Mouse (Mus musculus): ENCODE data around the gene Slc15a5.
"Not testable (repeated sequence)": the region's sequence is repeated elsewhere in the genome, so short reads cannot be mapped to it uniquely, and the experiment has no call there.

Gene Slc15a5

DNA sequence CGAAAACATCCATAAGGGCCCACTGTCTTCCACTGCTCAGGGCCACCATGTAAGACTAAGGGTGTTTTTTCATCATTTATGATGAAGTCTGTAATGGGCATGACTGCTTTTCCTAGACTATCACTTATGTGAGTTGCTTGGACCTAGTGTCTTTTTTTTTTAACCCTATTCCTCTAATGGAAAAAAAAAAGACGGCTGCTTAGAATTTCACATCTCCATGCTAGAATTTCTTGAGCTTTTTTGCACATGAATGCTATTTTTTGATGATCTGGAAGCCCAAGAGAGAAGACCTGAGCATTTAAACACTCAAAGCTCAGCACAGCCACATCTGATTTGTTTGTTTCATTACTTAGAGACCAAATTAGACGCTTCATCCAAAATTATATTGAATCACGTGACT is at the start of gene Slc15a5:
Slc15a5 (minus strand) TSS at position 101 of the 400 bp plus-strand sequence.
- no peak for DNase-seq (ENCODE audit: extremely low spot score, low read depth, low spot score)

DNA sequence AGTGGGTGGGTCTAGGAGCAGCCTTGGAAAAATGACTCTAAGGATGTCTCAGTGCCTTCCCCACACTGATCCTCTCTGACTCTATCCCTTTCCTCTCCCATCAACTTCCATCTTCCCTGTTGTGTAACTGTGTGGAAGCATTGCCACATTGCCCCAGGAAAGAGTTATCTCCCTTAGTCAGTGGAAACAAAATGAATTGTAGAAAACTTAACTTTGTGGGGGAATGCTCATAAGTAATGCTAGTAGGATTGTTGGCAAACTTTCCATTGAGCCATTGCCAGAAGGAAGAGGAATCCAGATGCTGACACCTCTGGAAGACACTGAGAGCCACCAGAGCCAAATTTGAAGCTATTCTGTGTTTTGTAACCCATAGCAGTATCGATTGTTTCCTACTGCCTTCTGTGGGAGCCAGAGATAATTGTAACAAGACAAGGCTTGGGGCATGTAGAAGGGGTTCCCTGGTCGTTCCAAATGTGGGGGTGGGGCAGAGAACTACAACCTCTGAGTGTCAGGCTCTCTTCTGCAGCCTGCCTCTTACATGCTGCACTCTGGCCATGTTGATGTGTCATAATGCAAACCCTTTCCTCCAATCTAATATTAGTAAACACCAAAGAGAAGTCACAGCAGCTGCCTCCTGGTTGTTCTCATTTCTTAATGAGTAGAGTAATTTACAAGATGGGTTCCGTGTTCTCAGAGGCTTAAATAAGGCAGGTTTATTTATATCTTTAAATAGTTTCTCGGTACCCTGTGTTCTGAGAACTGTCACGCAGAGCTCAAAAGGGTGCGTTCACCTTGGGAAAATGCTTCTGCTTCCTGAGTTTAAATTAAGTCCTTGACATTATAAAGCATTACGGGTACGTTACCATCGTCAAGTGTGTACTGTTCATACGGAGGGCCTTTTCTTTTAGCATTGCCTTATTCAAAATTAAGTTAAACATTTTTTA is 48.9 kb upstream of the Slc15a5 start:
- no peak for DNase-seq (ENCODE audit: extremely low spot score, low read depth, low spot score)

DNA sequence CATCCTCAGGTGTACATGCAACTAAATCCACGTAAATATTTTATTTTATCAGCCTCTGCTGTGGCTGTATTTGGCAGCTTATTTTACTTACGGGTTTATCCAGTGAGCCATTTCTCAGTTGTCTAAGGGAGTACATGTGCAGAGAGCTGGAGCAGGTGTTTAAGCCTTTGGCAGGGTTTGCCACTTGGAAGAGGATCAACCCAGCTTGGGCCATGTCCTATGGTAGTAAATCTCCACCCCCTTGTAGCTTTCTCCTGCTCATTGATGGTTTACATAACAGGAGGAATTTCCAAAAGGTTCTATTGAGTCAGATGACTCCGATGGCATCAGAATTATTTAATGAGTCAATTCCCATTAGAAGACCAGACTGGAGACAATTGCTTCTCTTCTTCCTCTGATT is 37.8 kb upstream of the Slc15a5 start:
- DNase-seq (ENCODE audit: extremely low spot score, low read depth, low spot score), result no peak

DNA sequence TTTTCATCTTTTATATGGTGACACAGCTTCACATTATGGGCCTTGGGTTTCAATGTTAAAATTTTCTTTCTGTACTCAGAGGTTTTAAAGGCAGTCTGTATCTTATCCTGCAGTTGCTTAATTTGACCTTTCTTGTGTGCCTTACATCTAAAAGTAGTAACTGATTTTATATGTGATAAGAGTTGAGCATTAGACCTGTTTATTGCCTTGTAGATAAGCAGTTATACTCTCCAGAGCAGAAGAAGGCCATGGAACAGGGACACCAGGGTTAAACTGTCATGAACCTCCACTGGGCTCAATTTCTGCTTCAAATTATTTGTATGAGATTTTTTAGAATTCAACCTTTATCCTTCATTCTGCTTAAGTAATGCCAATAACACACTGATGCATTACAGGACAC is 24.8 kb upstream of the Slc15a5 start:
- DNase-seq (ENCODE audit: extremely low spot score, low read depth, low spot score), result no peak

DNA sequence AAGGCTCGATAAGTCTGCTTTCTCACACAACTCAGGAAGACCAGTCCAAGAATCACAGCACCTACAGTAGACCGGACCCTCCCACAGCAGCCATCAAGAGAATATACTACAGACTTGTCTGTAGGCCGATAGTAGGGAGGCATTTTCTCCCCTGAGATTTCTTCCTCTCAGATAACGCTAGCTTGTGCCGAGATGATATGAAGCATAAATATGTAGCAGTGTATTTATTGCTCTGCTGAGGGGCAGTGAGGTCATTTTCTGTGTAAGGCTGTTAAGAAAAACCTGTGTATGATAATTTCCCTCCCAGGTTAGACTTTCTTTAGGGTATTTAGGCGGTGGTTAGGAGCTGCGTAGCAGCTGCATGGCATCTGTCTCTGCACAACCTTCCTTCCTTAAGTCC is 23.2 kb upstream of the Slc15a5 start:
- no peak for DNase-seq (ENCODE audit: extremely low spot score, low read depth, low spot score)

DNA sequence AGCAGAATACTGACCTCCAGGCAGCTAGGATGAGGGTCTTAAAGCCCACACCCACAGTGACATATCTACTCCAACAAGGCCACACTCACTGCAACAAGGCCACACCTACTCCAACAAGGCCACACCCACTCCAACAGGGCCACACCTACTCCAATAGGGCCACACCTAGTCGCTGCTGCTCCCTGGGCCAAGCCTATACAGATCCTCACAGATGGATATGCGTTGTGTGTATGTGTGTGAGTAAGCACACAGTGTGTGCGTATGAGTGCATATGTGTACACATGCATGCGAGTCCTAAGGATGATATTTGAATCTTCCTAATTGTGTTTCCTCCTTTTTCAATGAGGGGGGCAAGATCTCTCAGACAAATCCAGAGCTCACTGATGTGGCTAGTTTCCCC is 22.1 kb upstream of the Slc15a5 start:
- no peak for DNase-seq (ENCODE audit: extremely low spot score, low read depth, low spot score)

DNA sequence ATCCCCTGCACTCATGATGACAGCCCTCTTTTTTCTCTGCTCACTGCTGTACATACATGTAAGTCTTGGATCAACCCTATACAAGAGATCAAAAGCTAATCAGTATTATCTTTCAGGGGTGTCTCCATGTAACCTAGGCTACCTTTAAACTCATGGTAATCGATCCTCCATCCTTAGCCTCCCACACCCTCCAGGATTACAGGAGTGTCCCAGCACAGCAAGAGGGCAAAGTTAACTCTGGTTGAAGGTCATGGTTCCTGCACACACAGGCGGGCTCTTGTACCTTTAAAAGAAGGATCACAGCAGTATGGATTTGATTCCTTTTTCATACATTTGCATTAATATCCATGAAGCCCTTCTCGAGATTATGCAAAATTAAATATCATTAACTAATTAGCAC is 19.9 kb upstream of the Slc15a5 start:
- DNase-seq (ENCODE audit: extremely low spot score, low read depth, low spot score), result no peak

DNA sequence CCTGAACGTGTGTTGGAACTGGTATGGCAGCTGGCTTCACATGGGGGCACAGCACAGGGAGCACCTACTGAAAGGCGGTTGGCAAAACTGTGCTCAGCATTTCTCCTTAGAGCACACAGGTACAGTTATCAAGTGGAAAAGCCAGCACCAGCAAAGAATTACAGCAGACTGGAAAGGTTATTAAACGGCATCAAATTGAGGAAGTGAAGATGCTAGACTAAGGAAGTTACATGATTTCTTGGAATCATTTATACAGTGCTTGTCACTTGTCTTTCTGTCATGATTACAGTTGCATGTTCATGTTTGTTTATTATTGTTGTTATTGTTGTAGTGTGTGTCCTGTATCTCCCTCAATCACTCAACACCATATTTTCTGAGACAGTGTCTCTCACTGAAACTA is 15.3 kb upstream of the Slc15a5 start:
- no peak for DNase-seq (ENCODE audit: extremely low spot score, low read depth, low spot score)

DNA sequence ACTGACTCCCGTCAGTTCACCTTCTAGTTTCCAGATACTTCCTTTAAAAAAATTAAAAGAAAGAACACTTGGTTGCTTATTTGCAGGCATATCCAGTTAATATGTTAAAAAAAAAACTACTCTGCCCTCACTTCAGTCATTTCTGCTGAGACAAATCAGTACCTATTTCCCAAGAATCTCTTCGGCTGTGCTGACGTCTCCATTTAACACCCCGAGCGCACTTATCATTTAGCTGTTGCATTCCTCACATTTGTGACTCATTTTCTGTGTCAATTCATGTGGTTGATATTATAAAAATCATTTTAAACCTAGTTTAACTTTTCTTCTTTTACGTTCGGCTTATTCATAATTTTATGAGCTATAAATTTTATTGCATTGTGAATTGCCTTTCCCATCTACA is 12.7 kb upstream of the Slc15a5 start:
- DNase-seq (ENCODE audit: extremely low spot score, low read depth, low spot score), result no peak

DNA sequence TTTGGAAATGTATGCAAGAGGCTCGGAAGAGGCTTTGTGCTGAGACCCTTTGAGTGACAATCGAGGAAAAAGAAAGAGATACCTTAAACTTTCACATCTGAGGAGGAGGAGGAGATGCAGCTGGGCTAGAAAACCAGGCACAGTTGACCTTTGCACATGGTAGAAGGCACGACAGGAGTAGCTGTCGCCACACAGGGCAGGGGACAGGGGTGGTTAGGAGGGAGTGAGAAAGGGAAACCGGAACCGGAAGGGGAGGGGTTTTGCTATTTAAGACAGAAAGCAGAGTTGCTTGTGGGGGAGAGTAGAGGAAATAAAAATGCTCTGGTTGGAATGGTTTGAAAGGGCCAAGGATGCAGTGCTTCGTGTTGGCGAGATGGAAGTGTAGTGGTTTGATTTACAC is 9.4 kb upstream of the Slc15a5 start:
- no peak for DNase-seq (ENCODE audit: extremely low spot score, low read depth, low spot score)

DNA sequence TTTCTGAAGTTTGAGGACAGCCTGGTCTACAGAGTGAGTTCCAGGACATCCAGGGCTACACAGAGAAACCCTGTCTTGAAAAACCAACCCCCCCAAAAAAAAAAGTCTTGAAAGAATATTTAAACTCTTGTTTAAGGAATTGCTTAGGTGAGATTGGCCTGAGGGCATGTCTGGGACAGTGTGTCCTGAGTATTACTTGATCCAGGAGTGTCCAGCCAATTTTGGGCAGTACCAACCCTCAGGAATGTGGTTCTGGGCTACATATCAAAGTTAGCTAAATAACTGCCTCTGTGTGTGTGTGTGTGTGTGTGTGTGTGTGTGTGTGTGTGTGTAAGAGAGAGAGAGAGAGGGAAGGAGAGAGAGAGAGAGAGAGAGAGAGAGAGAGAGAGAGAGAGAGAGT is 6.7 kb upstream of the Slc15a5 start:
- DNase-seq (ENCODE audit: extremely low spot score, low read depth, low spot score), result not testable (repeated sequence)

DNA sequence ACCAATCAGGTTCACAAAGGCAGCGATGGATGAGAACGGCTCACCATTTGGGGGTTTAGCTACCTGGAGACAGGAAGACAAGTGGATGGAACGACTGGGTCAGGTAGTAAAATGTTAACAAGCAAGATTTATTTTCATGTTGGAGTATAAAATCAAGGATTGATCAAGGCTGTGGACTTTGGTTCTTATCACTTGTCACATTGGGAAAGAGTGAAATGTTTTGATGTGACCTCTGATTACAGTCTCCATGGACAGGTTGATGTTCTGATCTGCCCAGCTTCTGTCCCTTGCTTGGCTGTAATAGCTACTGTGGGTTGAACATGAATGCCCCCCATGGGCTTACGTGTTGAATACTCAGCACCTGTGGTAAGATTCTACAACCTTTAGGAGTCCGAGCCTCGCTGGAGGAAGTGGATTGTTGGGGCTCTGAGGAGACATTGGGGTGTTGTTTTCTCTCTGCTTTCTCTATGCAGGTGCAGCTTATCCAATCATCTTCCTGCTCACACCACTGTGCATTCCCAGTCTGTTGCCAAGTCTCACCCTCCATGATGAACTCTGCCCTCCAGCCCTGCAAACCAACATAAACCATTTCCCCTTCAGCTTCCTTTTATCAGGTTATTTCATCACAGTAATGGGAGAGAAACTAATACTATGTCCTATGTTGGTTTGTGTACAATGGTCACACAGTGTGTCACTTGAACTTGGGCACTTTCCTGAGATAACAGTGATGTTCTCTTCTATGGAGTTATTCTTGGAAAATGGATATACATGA is 1.2 kb upstream of the Slc15a5 start:
- DNase-seq (ENCODE audit: extremely low spot score, low read depth, low spot score), result no peak

DNA sequence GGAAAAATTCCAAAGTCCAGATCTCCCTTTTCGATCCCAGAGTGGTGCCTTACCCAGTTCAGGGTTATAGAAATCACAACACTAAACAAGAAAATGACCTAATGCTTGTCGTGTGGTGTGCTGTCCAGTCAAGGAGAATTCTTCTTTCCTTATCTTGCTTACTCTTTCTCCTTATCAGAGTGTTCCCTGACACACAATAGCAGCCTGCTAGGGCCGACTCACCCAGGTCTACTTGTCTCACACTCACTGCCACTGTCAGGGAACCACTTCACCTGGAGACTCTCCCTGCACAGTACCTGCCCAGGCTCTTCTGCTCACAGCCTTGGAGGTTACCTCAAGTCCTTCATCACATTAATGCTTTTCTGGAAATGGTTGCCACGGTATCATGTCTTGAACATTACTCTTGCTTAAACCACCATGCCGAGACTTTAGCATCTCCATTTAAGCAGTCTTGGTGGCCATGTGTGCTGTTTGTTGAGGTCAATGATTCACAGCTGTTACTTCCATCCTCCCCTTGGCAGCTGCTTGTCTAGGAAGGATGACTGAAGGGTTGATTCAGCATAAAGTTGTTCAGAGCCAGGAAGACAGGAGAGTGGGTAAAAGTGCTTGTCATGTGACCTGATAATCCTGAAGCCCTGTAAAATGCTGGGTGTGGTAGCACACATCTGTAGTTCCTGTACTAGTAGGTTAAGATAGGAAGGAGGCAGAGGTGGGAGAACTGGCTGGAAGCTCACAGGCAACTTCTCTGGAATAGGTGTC is 1.9 kb downstream of the Slc15a5 start:
- DNase-seq (ENCODE audit: extremely low spot score, low read depth, low spot score), result no peak

DNA sequence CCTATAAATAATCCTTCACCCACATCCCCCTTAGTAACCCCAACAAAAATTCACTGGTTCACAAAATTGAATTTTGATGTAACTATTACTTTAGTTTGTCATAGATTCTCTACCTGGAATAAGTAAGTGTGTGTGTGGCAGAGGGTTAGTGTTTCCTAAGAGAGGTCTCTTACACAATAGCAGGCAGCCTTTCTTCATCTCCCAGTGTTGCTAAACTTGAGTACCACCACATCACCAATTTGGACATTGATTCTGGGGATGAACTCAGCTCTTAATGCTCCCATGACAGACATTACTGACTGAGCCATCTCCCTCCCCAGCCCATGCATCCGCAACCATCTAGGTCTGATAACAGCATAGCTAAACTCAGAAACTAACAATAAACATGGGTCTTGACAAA is 4.0 kb downstream of the Slc15a5 start:
- no peak for DNase-seq (ENCODE audit: extremely low spot score, low read depth, low spot score)

DNA sequence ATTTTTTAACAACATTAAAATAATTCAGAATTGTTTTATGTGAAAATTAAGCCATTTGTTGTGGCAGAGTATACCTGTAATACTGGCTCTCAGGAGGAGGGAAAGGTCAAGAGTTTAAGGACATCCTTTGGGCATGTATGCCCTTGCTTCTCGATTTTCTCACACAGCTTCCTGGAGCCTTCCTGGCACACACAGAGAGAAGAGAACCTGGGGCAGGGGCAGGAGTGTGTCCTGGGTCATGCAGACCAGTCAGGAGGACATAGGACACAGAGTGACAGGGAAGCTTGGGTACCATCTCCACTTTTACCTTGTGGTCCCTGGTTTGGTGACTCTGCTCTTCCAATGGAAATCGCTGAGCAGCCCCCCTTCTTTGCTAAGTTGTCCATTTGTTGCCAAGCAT is 6.2 kb downstream of the Slc15a5 start:
- DNase-seq (ENCODE audit: extremely low spot score, low read depth, low spot score), result no peak

DNA sequence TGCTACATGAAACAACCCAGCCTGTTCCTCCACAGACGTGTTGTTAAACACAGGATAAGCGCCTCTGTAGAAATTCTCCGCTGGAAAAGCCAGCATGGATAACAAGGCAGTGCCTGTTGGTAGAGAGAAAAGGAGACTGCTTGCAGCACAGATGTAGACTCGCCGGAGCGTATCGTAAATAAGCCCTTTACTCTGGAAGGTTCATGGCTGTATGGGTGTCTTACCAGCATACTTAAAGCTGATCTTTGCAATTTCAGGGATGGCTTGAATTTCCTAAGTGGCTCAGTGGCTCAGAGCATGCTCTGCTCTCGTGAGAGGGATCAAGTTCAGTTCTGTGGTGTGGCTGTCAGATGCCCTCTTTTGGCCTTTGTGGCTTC is 6.8 kb downstream of the Slc15a5 start:
- no peak for DNase-seq (ENCODE audit: extremely low spot score, low read depth, low spot score)

DNA sequence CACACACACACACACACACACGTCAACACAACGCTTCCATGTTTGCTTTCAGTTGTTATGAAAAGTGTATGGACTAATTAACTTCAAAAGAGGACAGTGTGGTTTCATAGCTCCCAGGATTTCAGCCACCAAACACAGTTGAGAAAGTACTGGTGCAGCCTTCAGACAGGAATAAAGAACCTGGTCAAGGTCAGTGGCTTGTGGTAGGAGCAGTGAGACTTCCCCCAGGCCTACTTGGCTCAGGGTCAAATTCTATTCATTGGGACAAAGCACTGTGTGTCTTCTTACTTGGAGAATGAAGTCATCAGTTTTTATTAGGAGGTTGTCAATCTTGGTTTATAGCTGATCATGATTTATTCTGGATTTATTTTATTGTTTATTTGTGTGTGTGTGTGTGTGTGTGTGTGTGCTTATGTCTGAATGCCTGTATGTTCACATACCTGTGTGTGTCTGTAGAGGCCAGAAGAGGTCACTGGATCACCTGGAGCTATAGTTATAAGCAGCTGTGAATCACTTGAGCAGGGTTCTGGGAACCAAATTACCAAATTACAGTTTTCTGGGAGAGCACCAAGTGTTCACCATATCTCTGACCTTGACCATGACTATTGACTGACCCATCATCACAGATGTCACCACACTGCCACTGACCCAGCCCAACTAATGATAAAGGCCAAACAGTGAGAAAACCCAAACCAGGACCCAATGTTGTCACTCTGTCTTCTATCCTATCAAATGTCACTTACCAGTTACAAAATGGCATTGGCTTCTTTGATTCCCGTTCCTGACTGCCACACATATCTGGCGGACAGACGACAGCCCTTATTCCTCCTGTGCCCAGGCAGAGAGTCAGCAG is 7.4 kb downstream of the Slc15a5 start:
- no peak for DNase-seq (ENCODE audit: extremely low spot score, low read depth, low spot score)

DNA sequence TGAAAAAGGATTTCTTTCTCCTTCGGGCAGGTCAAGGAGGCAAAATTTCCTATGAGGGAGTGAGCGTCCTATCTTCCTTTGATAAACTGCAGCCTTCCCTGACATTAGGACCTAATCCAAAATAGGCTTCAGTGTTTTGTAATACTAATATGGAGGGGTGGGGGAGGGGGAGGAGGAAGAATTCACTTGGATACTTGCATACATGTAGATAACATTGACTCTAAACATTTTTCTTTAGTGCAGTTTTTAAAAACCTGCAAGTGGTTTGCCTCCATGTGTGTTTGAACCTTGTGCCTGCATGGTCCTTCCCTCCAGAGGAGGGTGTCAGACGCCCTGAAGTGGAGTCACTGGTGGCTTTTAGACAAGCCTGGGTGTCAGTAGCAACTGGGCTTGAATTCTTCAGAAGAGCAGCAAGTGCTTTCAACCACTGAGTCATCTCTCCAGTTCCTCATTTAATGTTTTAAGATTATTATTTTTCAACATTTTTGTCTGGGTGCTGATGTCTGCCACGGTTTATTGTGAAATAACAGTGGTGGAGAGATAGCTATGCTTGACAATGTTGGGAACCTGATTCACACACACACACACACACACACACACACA is 8.1 kb downstream of the Slc15a5 start:
- DNase-seq (ENCODE audit: extremely low spot score, low read depth, low spot score), result no peak

DNA sequence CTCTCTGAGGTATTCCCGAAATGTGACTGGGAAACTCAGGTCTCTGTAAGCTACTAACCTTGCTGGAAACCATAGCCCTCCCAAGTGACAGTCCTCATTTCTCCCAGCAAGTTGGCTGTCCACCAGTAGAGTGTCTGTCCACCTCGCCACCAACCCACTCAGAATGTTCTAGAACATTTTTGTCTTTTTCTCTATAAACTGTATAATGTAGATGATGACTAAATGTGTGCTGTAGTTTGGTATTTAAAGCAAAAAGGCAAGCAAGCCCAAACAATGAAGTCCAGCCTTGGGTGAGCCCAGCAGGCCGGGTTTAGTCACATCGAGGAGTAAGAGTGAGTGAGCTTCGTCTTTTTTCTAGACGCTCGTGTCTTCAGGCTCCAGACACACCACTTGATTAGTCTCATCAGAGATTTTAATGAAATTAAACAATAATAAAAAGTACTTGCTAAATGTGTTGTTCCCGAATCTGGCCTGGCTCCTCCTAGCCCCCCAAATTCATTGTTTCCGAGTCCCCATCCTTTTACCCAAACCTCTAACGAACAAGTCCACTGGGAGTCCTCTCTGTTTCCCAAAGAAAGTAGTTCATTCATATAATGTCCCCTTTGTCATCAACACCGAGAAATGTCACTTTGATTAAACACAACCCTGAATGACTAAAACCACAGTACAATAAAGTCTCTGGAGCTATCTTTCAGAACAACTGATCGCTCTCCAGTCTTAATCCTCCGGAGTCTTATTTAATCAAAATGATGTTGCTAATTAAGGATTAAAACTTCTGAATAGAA is 8.8 kb downstream of the Slc15a5 start:
- no peak for DNase-seq (ENCODE audit: extremely low spot score, low read depth, low spot score)

All from hindlimb bud, embryonic 11.5 days (tissue).